Comparison of ENCODE assay signal across 14 mouse cellular contexts in the genomic region with DNA sequence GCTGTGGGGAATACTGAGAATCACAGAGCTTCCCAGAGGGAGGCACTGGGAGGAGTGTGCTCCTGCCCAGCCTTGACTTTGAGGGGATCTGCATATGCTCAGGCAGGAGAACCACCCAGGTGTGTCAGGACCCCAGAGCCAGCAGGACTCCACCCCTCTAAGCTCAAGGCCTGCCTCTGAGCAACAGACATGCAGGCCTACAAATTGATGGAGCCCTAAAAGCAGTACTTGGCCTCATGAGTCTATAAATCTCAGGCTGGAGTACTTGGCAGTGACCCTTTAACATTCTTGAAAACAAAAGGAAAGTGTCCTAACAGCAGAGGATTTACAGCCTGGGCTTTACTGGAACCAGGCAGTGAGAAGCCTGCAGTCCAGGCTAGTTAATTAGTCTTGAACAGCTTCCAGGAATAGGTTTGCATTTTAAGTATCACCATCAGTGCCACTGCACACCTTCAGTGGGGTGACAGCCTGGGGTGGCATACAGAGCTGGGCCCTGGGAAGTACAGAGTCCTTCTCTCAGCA.
A peak's percentile ranks its signal among the peaks of the same experiment; 100 is the strongest.
DNase-seq lines count a peak whose midpoint lies in the region; ATAC-seq and TF ChIP-seq lines count a peak whose summit lies in the region.
"Had no signal": no experiment of that assay in that cellular context is flagged by ENCODE, and none has a peak within 500 bp of the region (broad histone marks: within the 10 kb centered on the region; RNA-seq: fewer than 3 reads in every experiment).

No protein-coding gene starts in this region.

- no peak for DNase-seq in hindbrain, embryonic 10.5 days (ENCODE audit: low spot score)
- no peak for DNase-seq in Patski (ENCODE audit: low read depth, low spot score)
- peak; percentile 33 for DNase-seq in kidney, adult 2 months
- DNase-seq in neural tube, embryonic 10.5 days (ENCODE audit: extremely low spot score, low spot score): peak; percentile 35
- DNase-seq in stomach, postnatal 0 days (ENCODE audit: low spot score): no peak
- no peak for DNase-seq in cerebellum, adult 9-11 months
- DNase-seq: adrenal gland, adult 8-10 months; heart, postnatal 14 days; lung, adult 18-20 months; right cerebral cortex, adult 18-20 months; thymus, adult 18-20 months had no signal

- TF ChIP-seq EP300 in stomach, postnatal 0 days (optimal IDR thresholded peaks at IDR 0.05): no peak

- no peak overlapping the region for H3K9ac ChIP-seq in hindbrain, embryonic 16.5 days (ENCODE audit: low read depth, low read length)
- H3K9ac ChIP-seq in stomach, postnatal 0 days (ENCODE audit: low read length): no peak overlapping the region
- H3K9ac ChIP-seq in heart, embryonic 12.5 days: no peak overlapping the region

- H3K9me3 ChIP-seq in hindbrain, embryonic 10.5 days: no peaks in the 10 kb centered on the region
- H3K9me3 ChIP-seq in hindbrain, embryonic 16.5 days (ENCODE audit: control insufficient read depth, low read length): no peaks in the 10 kb centered on the region
- H3K9me3 ChIP-seq in stomach, postnatal 0 days (ENCODE audit: control insufficient read depth, low read length): no peaks in the 10 kb centered on the region
- no peaks in the 10 kb centered on the region for H3K9me3 ChIP-seq in heart, embryonic 12.5 days (replicated peaks)

- no peak for TF ChIP-seq POLR2A in kidney, adult 2 months (IDR thresholded peaks at IDR 0.05; ENCODE audit: low read depth, low read length)

- H3K27ac ChIP-seq in hindbrain, embryonic 10.5 days: 0 out of 2 replicates have a peak overlapping the region, but pooled peaks have one; percentile 29
- no peak overlapping the region for H3K27ac ChIP-seq in hindbrain, embryonic 16.5 days (ENCODE audit: low read depth, low read length)
- H3K27ac ChIP-seq in kidney, adult 2 months (ENCODE audit: insufficient read depth, low read depth, low read length): no peak overlapping the region
- H3K27ac ChIP-seq in stomach, postnatal 0 days (replicated peaks): no peak overlapping the region
- H3K27ac ChIP-seq in heart, embryonic 12.5 days (ENCODE audit: poor library complexity, severe bottlenecking): no peak overlapping the region

- H3K27me3 ChIP-seq in hindbrain, embryonic 10.5 days (ENCODE audit: insufficient read depth, poor library complexity, severe bottlenecking): no peaks in the 10 kb centered on the region
- no peaks in the 10 kb centered on the region for H3K27me3 ChIP-seq in hindbrain, embryonic 16.5 days (replicated peaks; ENCODE audit: control insufficient read depth, insufficient read depth, low read length)
- no peaks in the 10 kb centered on the region for H3K27me3 ChIP-seq in Patski
- no peaks in the 10 kb centered on the region for H3K27me3 ChIP-seq in kidney, adult 2 months (replicated peaks; ENCODE audit: control insufficient read depth, insufficient read depth, low read length)
- no peaks in the 10 kb centered on the region for H3K27me3 ChIP-seq in stomach, postnatal 0 days (ENCODE audit: control insufficient read depth, insufficient read depth, low read length)
- peaks cover 57% of the 10 kb centered on the region for H3K27me3 ChIP-seq in heart, embryonic 12.5 days (replicated peaks)

- no peak overlapping the region for H3K4me2 ChIP-seq in hindbrain, embryonic 16.5 days (ENCODE audit: low read length)
- no peak overlapping the region for H3K4me2 ChIP-seq in stomach, postnatal 0 days (replicated peaks; ENCODE audit: low read depth)
- H3K4me2 ChIP-seq in heart, embryonic 12.5 days: no peak overlapping the region

- CTCF ChIA-PET in Patski (lab: Charles Lee): interaction anchor here (2.1 kb wide), 1 partner anchor 10 kb away, joined by 10 read pairs; no protein-coding TSS in a partner anchor

- H3K4me1 ChIP-seq in hindbrain, embryonic 10.5 days (replicated peaks): peaks cover 47% of the 10 kb centered on the region
- H3K4me1 ChIP-seq in hindbrain, embryonic 16.5 days (ENCODE audit: control insufficient read depth, insufficient read depth, low read depth, low read length): peaks cover 16% of the 10 kb centered on the region
- H3K4me1 ChIP-seq in kidney, adult 2 months (ENCODE audit: control insufficient read depth, insufficient read depth, low read length): 0 out of 2 replicates have a peak, but pooled peaks cover 3% of the 10 kb centered on the region
- no peaks in the 10 kb centered on the region for H3K4me1 ChIP-seq in stomach, postnatal 0 days (replicated peaks; ENCODE audit: control insufficient read depth, insufficient read depth)
- H3K4me1 ChIP-seq in heart, embryonic 12.5 days (replicated peaks): peaks cover 26% of the 10 kb centered on the region

- POLR2A ChIA-PET in Patski (lab: Charles Lee): no interaction called here

- no peak for TF ChIP-seq CTCF in Patski (IDR thresholded peaks at IDR 0.05)
- no peak for TF ChIP-seq CTCF in kidney, adult 2 months (conservative IDR thresholded peaks at IDR 0.05; ENCODE audit: insufficient read depth, insufficient read length, low read depth, low read length)
- no peak for TF ChIP-seq CTCF in stomach, postnatal 0 days (IDR thresholded peaks at IDR 0.05; ENCODE audit: low read depth)

- no peak overlapping the region for H3K4me3 ChIP-seq in hindbrain, embryonic 10.5 days
- no peak overlapping the region for H3K4me3 ChIP-seq in hindbrain, embryonic 16.5 days (ENCODE audit: low read length)
- no peak overlapping the region for H3K4me3 ChIP-seq in kidney, adult 2 months (ENCODE audit: insufficient read depth, low read depth, low read length)
- H3K4me3 ChIP-seq in stomach, postnatal 0 days (ENCODE audit: low read depth, low read length): no peak overlapping the region
- H3K4me3 ChIP-seq in heart, embryonic 12.5 days: no peak overlapping the region
- H3K4me3 ChIP-seq: erythroblast, embryonic 14.5 days had no signal

- no peak for ATAC-seq in hindbrain, embryonic 16.5 days
- ATAC-seq in Patski: peak; percentile 17
- no peak; the same call in 1 of the 2 replicates for ATAC-seq in stomach, postnatal 0 days (ENCODE audit: low FRiP score, low TSS enrichment)
- ATAC-seq in heart, embryonic 12.5 days (ENCODE audit: insufficient number of reproducible peaks, low FRiP score): no peak

- H3K36me3 ChIP-seq in hindbrain, embryonic 10.5 days: no peaks in the 10 kb centered on the region
- no peaks in the 10 kb centered on the region for H3K36me3 ChIP-seq in hindbrain, embryonic 16.5 days (ENCODE audit: control insufficient read depth, insufficient read depth, low read length)
- no peaks in the 10 kb centered on the region for H3K36me3 ChIP-seq in kidney, adult 2 months (ENCODE audit: control insufficient read depth, insufficient read depth, low read length)
- H3K36me3 ChIP-seq in stomach, postnatal 0 days (ENCODE audit: control insufficient read depth, insufficient read depth, low read length): no peaks in the 10 kb centered on the region
- no peaks in the 10 kb centered on the region for H3K36me3 ChIP-seq in heart, embryonic 12.5 days

- in situ Hi-C loops in Patski (cut with MboI; ENCODE audit: low pct_unique_long_range_greater_than_20kb): no loop called here

Comparison
In these comparisons a context has a peak if more than half of its experiments do, and no peak if none do; other contexts are left out.
1. DNase-seq: peak in kidney, adult 2 months (single experiment) and neural tube, embryonic 10.5 days (single experiment); none in hindbrain, embryonic 10.5 days (single experiment), Patski (single experiment), stomach, postnatal 0 days (single experiment) and cerebellum, adult 9-11 months (single experiment).